Mouse (Mus musculus): ENCODE measurements at regions not wholly inside any gene's neighbourhood (a gene's known extent, or its start where the extent isn't known, plus 50 kb on each side); places are given as distances from the start of the nearest gene placed in this dataset.

DNA sequence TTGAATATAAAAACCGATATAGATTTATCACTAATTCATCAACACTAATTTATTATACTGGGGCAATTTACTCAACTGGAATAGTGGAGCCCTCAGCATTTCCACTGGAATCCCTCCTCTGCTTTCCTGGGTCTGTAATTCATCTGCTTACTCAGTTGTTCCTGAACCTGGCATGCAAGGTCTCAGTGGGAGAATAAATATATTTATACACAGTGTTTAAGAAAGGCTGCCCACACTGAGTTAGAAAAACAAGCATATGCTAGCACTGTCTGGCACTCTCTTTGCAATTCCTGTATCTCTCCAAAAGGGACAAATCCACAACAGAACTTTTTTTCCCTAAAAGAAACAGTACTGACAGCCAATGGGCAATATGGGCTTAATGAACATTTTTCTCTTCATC is 100.1 kb upstream of the Gm10192 start:
- DNase-seq (ENCODE audit: low spot score) (no peak), ATAC-seq (ENCODE audit: low FRiP score) (no peak)
- H3K4me2 ChIP-seq (ENCODE audit: low read depth, low read length, poor library complexity, severe bottlenecking), result no peak overlapping the region
- WGBS, result 90% methylated on average over 1 of the region's 1 CpGs
- no peak overlapping the region for H3K4me3 ChIP-seq (ENCODE audit: low read depth, low read length)
- no peaks in the 10 kb centered on the region for H3K36me3 ChIP-seq (ENCODE audit: insufficient read depth, low read length)
- no peak for TF ChIP-seq CTCF (IDR thresholded peaks at IDR 0.05)
- H3K27me3 ChIP-seq (ENCODE audit: insufficient read depth, low read length), result no peaks in the 10 kb centered on the region
- H3K27ac ChIP-seq (ENCODE audit: low read depth, low read length), result no peak overlapping the region
- no peak overlapping the region for H3K9ac ChIP-seq (replicated peaks; ENCODE audit: low read length, poor library complexity, severe bottlenecking)
- no peaks in the 10 kb centered on the region for H3K4me1 ChIP-seq (ENCODE audit: insufficient read depth, low read length)
- H3K9me3 ChIP-seq (ENCODE audit: low read length), result no peaks in the 10 kb centered on the region

DNA sequence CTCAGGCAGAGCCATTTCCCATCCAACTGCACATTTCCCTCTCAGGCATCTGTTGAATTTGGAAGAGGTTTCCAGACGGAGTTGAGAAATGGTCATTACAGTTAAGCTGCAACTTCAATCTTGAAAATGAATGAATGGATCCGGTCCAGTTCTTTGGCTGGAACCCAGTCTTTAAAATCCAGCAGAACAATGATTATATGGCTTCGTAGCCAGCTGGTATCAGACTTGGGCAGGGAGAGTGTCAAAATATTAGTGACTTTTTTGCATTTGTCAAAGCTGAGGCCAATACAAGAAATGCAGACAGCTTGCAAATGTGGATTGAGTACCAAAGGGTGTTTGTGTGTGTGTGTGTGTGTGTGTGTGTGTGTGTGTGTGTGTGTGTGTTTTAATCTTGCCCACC is 99.7 kb upstream of the Gm10192 start:
- WGBS, result 52% methylated on average over 3 of the region's 3 CpGs
- Histone ChIP-seq H3K36me3 (ENCODE audit: insufficient read depth, low read length) (no peaks in the 10 kb centered on the region), H3K4me3 (ENCODE audit: low read depth, low read length) (no peak overlapping the region), H3K4me2 (ENCODE audit: low read depth, low read length, poor library complexity, severe bottlenecking) (no peak overlapping the region), H3K27ac (ENCODE audit: low read depth, low read length) (no peak overlapping the region), H3K9ac (replicated peaks; ENCODE audit: low read length, poor library complexity, severe bottlenecking) (no peak overlapping the region), H3K27me3 (ENCODE audit: insufficient read depth, low read length) (no peaks in the 10 kb centered on the region), H3K4me1 (ENCODE audit: insufficient read depth, low read length) (no peaks in the 10 kb centered on the region), H3K9me3 (ENCODE audit: low read length) (no peaks in the 10 kb centered on the region)
- ATAC-seq (ENCODE audit: low FRiP score) (no peak), DNase-seq (ENCODE audit: low spot score) (peak; percentile 43)
- TF ChIP-seq CTCF (IDR thresholded peaks at IDR 0.05), result no peak

GRCm38 (mm10) chr4:97281126-97281779 is 98.3 kb upstream of the Gm10192 start:
- Histone ChIP-seq H3K36me3 (ENCODE audit: insufficient read depth, low read length) (no peaks in the 10 kb centered on the region), H3K4me3 (ENCODE audit: low read depth, low read length) (no peak overlapping the region), H3K4me1 (ENCODE audit: insufficient read depth, low read length) (no peaks in the 10 kb centered on the region), H3K9me3 (ENCODE audit: low read length) (no peaks in the 10 kb centered on the region), H3K27ac (ENCODE audit: low read depth, low read length) (no peak overlapping the region), H3K9ac (replicated peaks; ENCODE audit: low read length, poor library complexity, severe bottlenecking) (no peak overlapping the region), H3K4me2 (ENCODE audit: low read depth, low read length, poor library complexity, severe bottlenecking) (no peak overlapping the region), H3K27me3 (ENCODE audit: insufficient read depth, low read length) (no peaks in the 10 kb centered on the region)
- ATAC-seq (ENCODE audit: low FRiP score) (no peak), DNase-seq (ENCODE audit: low spot score) (no peak)
- no peak for TF ChIP-seq CTCF (IDR thresholded peaks at IDR 0.05)
- 55% methylated on average over 4 of the region's 4 CpGs for WGBS

- DNase-seq (ENCODE audit: low spot score) (no peak), ATAC-seq (ENCODE audit: low FRiP score) (no peak)
- Histone ChIP-seq H3K4me3 (ENCODE audit: low read depth, low read length) (no peak overlapping the region), H3K9ac (replicated peaks; ENCODE audit: low read length, poor library complexity, severe bottlenecking) (no peak overlapping the region), H3K27me3 (ENCODE audit: insufficient read depth, low read length) (no peaks in the 10 kb centered on the region), H3K27ac (ENCODE audit: low read depth, low read length) (no peak overlapping the region), H3K4me2 (ENCODE audit: low read depth, low read length, poor library complexity, severe bottlenecking) (no peak overlapping the region), H3K9me3 (ENCODE audit: low read length) (no peaks in the 10 kb centered on the region), H3K4me1 (ENCODE audit: insufficient read depth, low read length) (no peaks in the 10 kb centered on the region), H3K36me3 (ENCODE audit: insufficient read depth, low read length) (no peaks in the 10 kb centered on the region)
- no peak for TF ChIP-seq CTCF (IDR thresholded peaks at IDR 0.05)
- 46% methylated on average over 3 of the region's 3 CpGs for WGBS
Measured at GRCm38 (mm10) chr4:97280712-97281111, 97.7 kb upstream of the Gm10192 start.

- no peak overlapping the region for H3K4me3 ChIP-seq (ENCODE audit: low read depth, low read length)
- H3K4me2 ChIP-seq (ENCODE audit: low read depth, low read length, poor library complexity, severe bottlenecking), result no peak overlapping the region
- H3K27me3 ChIP-seq (ENCODE audit: insufficient read depth, low read length), result no peaks in the 10 kb centered on the region
- WGBS, result 76% methylated on average over 4 of the region's 4 CpGs
- DNase-seq (ENCODE audit: low spot score) (no peak), ATAC-seq (ENCODE audit: low FRiP score) (no peak)
- no peak overlapping the region for H3K27ac ChIP-seq (ENCODE audit: low read depth, low read length)
- no peaks in the 10 kb centered on the region for H3K9me3 ChIP-seq (ENCODE audit: low read length)
- H3K9ac ChIP-seq (replicated peaks; ENCODE audit: low read length, poor library complexity, severe bottlenecking), result no peak overlapping the region
- H3K4me1 ChIP-seq (ENCODE audit: insufficient read depth, low read length), result no peaks in the 10 kb centered on the region
- no peak for TF ChIP-seq CTCF (IDR thresholded peaks at IDR 0.05)
- H3K36me3 ChIP-seq (ENCODE audit: insufficient read depth, low read length), result no peaks in the 10 kb centered on the region
Measured at GRCm38 (mm10) chr4:97236945-97237344, 54.0 kb upstream of the Gm10192 start.

- H3K4me1 ChIP-seq (ENCODE audit: insufficient read depth, low read length), result no peaks in the 10 kb centered on the region
- DNase-seq (ENCODE audit: low spot score) (no peak), ATAC-seq (ENCODE audit: low FRiP score) (no peak)
- H3K4me3 ChIP-seq (ENCODE audit: low read depth, low read length), result no peak overlapping the region
- 30% methylated on average over 1 of the region's 1 CpGs for WGBS
- no peak overlapping the region for H3K9ac ChIP-seq (replicated peaks; ENCODE audit: low read length, poor library complexity, severe bottlenecking)
- H3K4me2 ChIP-seq (ENCODE audit: low read depth, low read length, poor library complexity, severe bottlenecking), result no peak overlapping the region
- no peaks in the 10 kb centered on the region for H3K36me3 ChIP-seq (ENCODE audit: insufficient read depth, low read length)
- H3K27ac ChIP-seq (ENCODE audit: low read depth, low read length), result no peak overlapping the region
- H3K9me3 ChIP-seq (ENCODE audit: low read length), result no peaks in the 10 kb centered on the region
- no peaks in the 10 kb centered on the region for H3K27me3 ChIP-seq (ENCODE audit: insufficient read depth, low read length)
- TF ChIP-seq CTCF (IDR thresholded peaks at IDR 0.05), result no peak
Measured at GRCm38 (mm10) chr4:97236384-97236783, 53.4 kb upstream of the Gm10192 start.

Data from midbrain, postnatal 0 days (tissue).